Mouse (Mus musculus) C2C12 (cell line): ENCODE measurements around the gene Trpm8. TPM values are rescaled to one million over a fixed set of nuclear protein-coding genes. Genes with fewer than 3 reads are reported as not detected.

ENCODE experiments used
- H3K27me3 ChIP-seq: one replicate; pipeline ENCODE4 v1.6.1; 2011; ENCODE audit not compliant: control insufficient read depth, insufficient read depth, insufficient read length
- H3K36me3 ChIP-seq: one replicate; pipeline ENCODE4 v1.6.1; 2011; ENCODE audit not compliant: control insufficient read depth, insufficient read depth
- H3K4me3 ChIP-seq: one replicate; pipeline ENCODE4 v1.5.1; 2011; ENCODE audit warnings: mild to moderate bottlenecking, control low read depth; ENCODE audit not compliant: poor library complexity, insufficient read depth, severe bottlenecking
- H3K79me2 ChIP-seq: one replicate; pipeline ENCODE4 v1.6.1; 2011; ENCODE audit not compliant: control insufficient read depth, insufficient read depth
- H3K79me3 ChIP-seq: one replicate; pipeline ENCODE4 v1.6.1; 2011; ENCODE audit warnings: low read depth, control low read depth
- H3ac ChIP-seq: one replicate; pipeline ENCODE3; 2011; ENCODE audit warnings: low read depth; ENCODE audit not compliant: control insufficient read depth, insufficient read length
- CEBPB ChIP-seq: IDR thresholded peaks from one replicate; pipeline ENCODE4 v1.6.1; 2011; ENCODE audit warnings: low read depth, mild to moderate bottlenecking, control low read depth, moderate library complexity
- CTCF ChIP-seq: IDR thresholded peaks from one replicate; pipeline ENCODE4 v1.5.1; 2011; ENCODE audit not compliant: control insufficient read depth, insufficient read depth, insufficient read length
- FOSL1 ChIP-seq: IDR thresholded peaks from one replicate; pipeline ENCODE4 v1.8.0; 2011; ENCODE audit warnings: mild to moderate bottlenecking, low read length; ENCODE audit not compliant: poor library complexity, insufficient read depth, severe bottlenecking
- MAX ChIP-seq: IDR thresholded peaks from one replicate; pipeline ENCODE4 v1.6.1; 2011; ENCODE audit warnings: mild to moderate bottlenecking, control low read depth
- MYOD1 ChIP-seq: IDR thresholded peaks from one replicate; pipeline ENCODE4 v1.6.1; 2011; ENCODE audit warnings: low read depth; ENCODE audit not compliant: control insufficient read depth, insufficient read length
- MYOG ChIP-seq: IDR thresholded peaks from one replicate; pipeline ENCODE4 v1.6.1; 2011; ENCODE audit not compliant: control insufficient read depth, insufficient read length; ENCODE audit errors: extremely low read depth
- USF1 ChIP-seq: IDR thresholded peaks from one replicate; pipeline ENCODE4 v1.6.1; 2011; ENCODE audit warnings: low read depth, mild to moderate bottlenecking, control low read depth, moderate library complexity
- polyA plus RNA-seq: library from polyadenylated mRNA; unstranded; fragments of >200 nt; fragmentation: generic; extraction: Trizol; gene quantifications from one replicate; pipeline ENCODE4 v1.2.1, GENCODE M21; 2012; ENCODE audit warnings: missing spikeins

The Trpm8 gene
- polyA plus RNA-seq, 1 experiment, result 0.02 TPM

GRCm38 (mm10) chr1:88249596-88249995, 27.9 kb upstream of the Trpm8 start:
- Histone ChIP-seq H3K36me3 (no peaks in the 10 kb centered on the region), H3K27me3 (peaks cover 17% of the 10 kb centered on the region), H3ac (no peak overlapping the region), H3K79me2 (no peaks in the 10 kb centered on the region), H3K79me3 (no peaks in the 10 kb centered on the region), H3K4me3 (no peak overlapping the region)
- TF ChIP-seq MAX, result no peak
- TF ChIP-seq MYOD1, result no peak
- TF ChIP-seq MYOG, result no peak

- H3ac ChIP-seq, result no peak overlapping the region
Measured at GRCm38 (mm10) chr1:88250023-88250422, 27.4 kb upstream of the Trpm8 start.

GRCm38 (mm10) chr1:88253106-88253505, 24.4 kb upstream of the Trpm8 start:
- no peaks in the 10 kb centered on the region for H3K79me2 ChIP-seq
- peaks cover 12% of the 10 kb centered on the region for H3K27me3 ChIP-seq
- H3K79me3 ChIP-seq, result no peaks in the 10 kb centered on the region
- no peak overlapping the region for H3ac ChIP-seq
- TF ChIP-seq MAX, result no peak
- no peak for TF ChIP-seq MYOD1
- no peak for TF ChIP-seq MYOG
- TF ChIP-seq FOSL1, result no peak
- TF ChIP-seq CTCF, result no peak
- TF ChIP-seq USF1, result no peak
- no peak for TF ChIP-seq CEBPB
- H3K36me3 ChIP-seq, result no peaks in the 10 kb centered on the region
- no peak overlapping the region for H3K4me3 ChIP-seq

More at GRCm38 (mm10) chr1:88250023-88250422, 27.4 kb upstream of the Trpm8 start:
- H3K79me3 ChIP-seq, result no peaks in the 10 kb centered on the region
- peaks cover 17% of the 10 kb centered on the region for H3K27me3 ChIP-seq
- TF ChIP-seq FOSL1 (no peak), MYOG (no peak), CEBPB (no peak), USF1 (no peak), CTCF (no peak)
- no peaks in the 10 kb centered on the region for H3K36me3 ChIP-seq
- H3K79me2 ChIP-seq, result no peaks in the 10 kb centered on the region
- H3K4me3 ChIP-seq, result no peak overlapping the region

- Histone ChIP-seq H3K79me2 (no peaks in the 10 kb centered on the region), H3K36me3 (no peaks in the 10 kb centered on the region), H3K4me3 (no peak overlapping the region), H3K79me3 (no peaks in the 10 kb centered on the region), H3K27me3 (peaks cover 12% of the 10 kb centered on the region), H3ac (no peak overlapping the region)
- TF ChIP-seq MYOG (no peak), USF1 (no peak), MAX (no peak)
Measured at GRCm38 (mm10) chr1:88253540-88253939, 23.9 kb upstream of the Trpm8 start.

- H3K36me3 ChIP-seq, result no peaks in the 10 kb centered on the region
- no peaks in the 10 kb centered on the region for H3K79me2 ChIP-seq
- peaks cover 6% of the 10 kb centered on the region for H3K27me3 ChIP-seq
- no peak overlapping the region for H3ac ChIP-seq
- H3K79me3 ChIP-seq, result no peaks in the 10 kb centered on the region
- TF ChIP-seq MAX (no peak), USF1 (no peak), MYOG (no peak), MYOD1 (peak; percentile 99)
- H3K4me3 ChIP-seq, result no peak overlapping the region
Measured at GRCm38 (mm10) chr1:88254793-88255465, 22.5 kb upstream of the Trpm8 start.

- H3K79me2 ChIP-seq, result no peaks in the 10 kb centered on the region
- H3ac ChIP-seq, result no peak overlapping the region
- no peak overlapping the region for H3K4me3 ChIP-seq
- H3K79me3 ChIP-seq, result no peaks in the 10 kb centered on the region
- no peak for TF ChIP-seq MAX
- TF ChIP-seq CEBPB, result no peak
- no peak for TF ChIP-seq FOSL1
- no peak for TF ChIP-seq MYOG
- H3K36me3 ChIP-seq, result no peaks in the 10 kb centered on the region
- peaks cover 3% of the 10 kb centered on the region for H3K27me3 ChIP-seq
Measured at GRCm38 (mm10) chr1:88255466-88255857, 22.0 kb upstream of the Trpm8 start.
